Mouse (Mus musculus): ENCODE data around the gene Kank4. TPM values are rescaled to one million over a fixed set of nuclear protein-coding genes. Genes with fewer than 3 reads are reported as not detected.
"Not testable (repeated sequence)": the region's sequence is repeated elsewhere in the genome, so short reads cannot be mapped to it uniquely, and the experiment has no call there.

Gene Kank4
- 1 to 10 TPM in 2 of 4 experiments, under 1 TPM in 2; 0.43 to 1.4 (median 0.86) TPM for total RNA-seq (2022)

DNA sequence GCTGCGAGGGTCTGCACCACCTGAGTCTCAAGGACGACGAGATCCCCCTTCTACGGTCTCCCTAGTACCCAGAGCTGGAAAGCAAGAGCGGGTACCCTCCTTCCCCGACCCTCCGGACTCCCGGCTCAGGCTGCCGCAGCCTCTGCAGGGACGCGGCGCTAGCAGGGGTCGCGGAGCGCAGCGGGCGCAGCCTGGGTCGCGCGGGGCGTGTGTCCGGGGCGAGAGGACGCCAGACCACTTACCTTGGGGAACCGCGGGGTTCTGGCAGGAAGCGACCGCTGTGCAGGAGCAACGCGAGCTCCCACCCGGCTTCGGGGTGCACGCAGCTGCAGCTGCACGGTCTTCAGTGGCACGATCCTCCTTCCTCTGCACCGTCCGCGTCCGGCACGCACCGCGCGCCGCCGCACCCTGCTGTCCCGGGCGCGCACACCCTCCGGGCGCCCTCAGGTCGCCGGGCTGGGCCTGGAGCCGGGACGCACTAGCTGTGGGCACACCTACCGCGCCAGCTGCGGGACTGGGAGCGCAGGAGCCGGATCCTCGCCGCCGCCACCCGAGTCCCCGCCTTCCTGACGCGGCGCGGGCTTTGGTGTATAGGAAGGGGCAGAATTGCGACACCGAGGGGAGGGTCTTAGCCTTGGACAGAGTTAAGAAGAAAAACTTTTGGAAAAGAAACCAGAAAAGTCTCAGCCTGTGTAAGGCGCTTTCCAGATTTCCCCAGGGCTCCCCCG is at the start of gene Kank4:
TSS of gene Kank4 (minus strand) at position 354 of the 728 bp plus-strand sequence.
- DNase-seq (ENCODE audit: low spot score in 2 of 2) = no peak

DNA sequence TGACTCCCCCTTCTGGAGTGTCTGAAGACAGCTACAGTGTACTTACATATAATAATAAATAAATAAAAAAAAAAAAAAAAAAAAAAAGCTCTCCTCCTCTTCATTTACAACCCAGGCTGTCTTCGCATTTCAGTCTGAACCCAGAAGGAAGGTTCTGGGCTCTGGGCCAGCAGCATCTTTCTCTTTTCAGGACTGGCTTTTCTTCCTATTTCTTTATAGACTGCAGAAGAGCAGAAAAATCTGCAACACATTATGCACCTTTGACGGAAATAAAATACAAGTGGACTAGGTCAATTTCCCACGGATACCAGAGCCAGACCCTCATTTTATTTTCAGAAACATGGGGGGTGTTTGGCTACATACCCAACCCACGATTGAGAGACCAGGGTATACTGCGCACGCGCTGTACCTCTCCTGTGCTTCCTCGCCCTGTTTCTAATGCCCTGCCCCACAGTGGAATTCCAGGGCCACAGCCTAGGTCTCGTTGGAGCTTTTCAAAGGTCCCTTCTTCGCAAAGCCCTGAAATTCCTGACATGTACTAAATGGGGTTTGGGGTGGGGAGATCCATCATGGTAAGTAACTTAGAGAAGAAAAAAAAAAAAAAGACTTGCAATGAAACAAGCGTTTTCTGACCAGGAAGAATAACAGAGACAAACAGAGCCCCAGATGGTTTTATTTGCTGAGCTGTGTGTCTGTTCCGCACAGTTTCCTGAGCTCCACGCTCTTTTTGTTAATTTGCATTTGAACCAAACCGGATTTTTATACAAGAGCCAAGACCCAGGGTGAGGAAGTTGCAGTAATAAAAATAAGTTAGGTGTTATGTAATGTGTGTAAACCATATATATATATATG is 48.3 kb upstream of the Kank4 start:
- no peak for DNase-seq (ENCODE audit: low spot score in 2 of 2)

DNA sequence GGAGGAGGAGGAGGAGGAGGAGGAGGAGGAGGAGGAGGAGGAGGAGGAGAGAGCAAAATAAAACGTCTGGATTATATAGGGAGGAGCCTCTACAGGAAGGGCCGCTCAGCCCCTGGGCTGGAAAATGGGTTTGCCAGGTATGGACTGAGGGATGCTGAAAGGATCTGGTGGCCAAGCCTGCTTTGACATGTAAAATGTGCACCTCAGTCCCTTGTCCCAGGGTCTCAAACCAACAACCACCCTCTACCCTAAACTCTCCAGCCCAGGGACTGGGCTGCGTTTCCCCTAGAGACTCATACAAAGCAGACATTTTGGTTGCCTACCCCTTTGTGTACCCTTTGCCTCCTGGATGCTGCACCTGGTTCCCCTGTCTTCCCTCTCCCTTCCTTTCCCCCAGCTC is 47.2 kb upstream of the Kank4 start:
- DNase-seq (ENCODE audit: low spot score in 2 of 2) = no peak

DNA sequence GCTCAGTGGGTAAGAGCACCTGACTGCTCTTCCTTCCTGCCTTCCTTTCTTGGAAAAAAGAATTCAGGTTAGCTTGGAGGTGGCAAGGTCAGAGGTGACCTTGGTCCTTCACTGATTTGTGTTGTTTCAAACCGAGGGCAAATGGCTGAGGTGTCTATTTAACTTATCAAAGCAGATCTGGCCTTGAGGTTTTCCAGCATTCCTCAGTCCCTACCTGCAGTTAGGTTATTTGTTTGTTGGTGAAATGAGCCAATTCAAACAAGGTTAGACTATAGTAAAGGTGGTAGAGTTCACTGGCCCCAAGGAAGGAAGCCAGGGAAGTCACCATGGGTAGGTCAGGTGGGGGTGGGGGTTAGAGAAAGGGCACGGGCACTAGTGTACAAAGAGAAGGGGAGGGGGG is 46.8 kb upstream of the Kank4 start:
- DNase-seq (ENCODE audit: low spot score in 2 of 2) = no peak

DNA sequence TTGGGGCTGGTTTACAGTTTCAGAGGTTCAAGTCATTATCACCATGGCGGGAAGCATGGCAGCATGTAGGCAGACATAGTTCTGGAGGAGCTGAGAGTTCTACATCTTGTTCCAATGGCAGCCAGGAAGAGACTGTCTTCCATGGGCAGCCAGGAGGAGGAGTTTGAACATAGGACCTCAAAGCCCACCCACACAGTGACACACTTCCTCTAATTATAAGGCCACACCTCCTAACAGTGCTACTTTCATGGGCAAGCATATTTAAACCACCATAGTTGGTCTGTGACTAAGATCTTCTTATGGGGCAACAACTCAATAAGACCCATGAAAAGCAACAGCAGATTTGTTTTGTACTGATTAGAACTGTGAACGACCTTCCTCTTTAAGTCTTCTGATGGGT is 46.1 kb upstream of the Kank4 start:
- no peak for DNase-seq (ENCODE audit: low spot score in 2 of 2)

DNA sequence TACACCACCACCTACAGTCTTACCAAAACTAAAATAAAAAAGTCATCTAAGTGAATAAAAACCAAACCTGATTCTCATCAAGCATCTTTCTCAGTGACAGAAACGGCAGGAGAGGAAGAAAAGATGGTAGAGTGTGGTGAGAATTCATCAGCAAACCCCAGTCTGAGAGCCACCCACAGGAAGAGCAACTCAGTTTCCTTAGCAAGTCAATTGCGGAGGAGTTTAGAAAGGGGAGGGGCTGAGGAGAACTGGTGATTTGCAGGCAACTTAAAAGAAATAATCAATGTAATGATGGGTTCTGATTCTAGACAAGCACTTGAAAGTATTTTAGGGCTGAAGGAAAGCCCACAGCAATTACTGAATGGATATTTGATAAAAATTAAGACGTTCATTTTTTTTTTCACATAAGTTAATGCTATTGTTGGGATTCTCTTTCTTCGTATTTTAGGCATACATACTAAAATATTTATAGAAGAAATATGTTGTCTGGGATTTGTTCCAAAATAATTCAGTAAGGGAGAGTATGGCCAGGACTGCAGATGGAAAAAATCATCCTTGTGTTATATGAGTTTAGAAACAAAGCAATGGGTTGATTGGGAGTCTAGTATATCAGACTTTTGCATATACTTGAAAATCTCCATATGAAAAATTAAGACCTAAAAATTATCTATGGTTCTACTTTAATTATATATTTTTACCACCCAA is 41.0 kb upstream of the Kank4 start:
- DNase-seq (ENCODE audit: low spot score in 2 of 2) = no peak

DNA sequence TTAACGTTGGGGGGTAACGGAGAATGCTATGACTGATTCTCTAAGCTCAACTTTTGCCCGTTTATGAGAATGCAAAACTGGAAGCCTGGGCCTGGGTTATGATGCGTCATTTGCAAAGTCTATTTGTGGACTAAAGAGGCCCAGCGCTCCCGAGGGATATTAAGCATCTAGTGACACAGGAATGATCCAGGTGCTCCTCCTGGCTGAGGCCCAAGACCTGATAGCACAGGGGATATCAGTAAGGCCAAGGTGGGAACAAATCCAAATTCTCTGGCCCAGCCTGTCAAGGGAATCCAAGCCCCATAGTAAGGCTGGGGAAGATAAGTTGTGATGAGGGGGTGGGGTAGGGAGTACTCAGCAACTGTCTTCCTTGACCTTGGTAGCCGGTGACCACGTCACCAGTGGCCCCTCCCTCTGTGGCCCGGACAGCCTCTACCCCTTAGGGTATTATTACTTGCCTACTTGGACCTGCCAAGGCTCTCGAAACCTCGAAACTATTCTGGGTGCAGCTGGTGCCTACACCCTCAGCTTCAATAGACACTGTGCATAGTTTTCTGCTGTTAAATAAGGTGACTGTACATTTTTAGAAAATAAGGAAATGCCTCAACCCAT is 39.8 kb upstream of the Kank4 start:
- DNase-seq (ENCODE audit: low spot score in 2 of 2) = no peak

DNA sequence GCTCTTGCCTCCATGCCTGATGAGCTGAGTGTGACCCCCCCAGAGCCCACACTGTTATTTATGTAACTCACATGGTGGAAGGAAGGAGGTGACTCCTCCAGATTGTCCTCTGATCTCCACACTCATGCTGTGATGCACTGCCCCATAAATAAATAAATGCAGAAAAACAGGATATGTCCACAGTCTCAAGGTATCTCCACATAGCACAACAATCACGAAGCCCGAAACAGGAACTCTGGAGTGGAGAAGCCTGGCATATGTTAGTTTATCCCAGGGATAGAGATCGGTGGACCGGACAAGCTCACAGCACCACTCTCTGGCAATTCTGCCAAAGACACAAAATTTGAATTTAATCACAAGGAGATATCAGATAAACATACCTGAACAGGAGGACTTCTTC is 36.6 kb upstream of the Kank4 start:
- no peak for DNase-seq (ENCODE audit: low spot score in 2 of 2)

DNA sequence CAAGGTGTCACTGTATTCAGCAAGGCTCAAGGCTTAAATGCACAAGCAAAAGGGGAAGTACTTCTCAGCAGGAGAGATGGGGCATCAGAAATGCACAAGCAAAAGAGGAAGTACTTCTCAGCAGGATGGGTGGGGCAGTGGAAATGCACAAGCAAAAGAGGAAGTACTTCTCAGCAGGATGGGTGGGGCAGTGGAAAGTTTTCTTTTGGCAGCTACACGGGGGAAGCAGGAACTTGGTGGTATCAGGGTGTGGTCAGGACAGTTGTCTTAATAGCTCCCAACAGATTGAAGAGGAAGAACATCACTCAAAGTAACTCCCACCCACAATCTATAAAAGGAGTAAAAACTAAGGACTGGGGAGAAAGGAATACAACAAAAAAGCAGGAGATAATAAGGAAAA is 33.1 kb upstream of the Kank4 start:
- not testable (repeated sequence) for DNase-seq (ENCODE audit: low spot score in 2 of 2)

DNA sequence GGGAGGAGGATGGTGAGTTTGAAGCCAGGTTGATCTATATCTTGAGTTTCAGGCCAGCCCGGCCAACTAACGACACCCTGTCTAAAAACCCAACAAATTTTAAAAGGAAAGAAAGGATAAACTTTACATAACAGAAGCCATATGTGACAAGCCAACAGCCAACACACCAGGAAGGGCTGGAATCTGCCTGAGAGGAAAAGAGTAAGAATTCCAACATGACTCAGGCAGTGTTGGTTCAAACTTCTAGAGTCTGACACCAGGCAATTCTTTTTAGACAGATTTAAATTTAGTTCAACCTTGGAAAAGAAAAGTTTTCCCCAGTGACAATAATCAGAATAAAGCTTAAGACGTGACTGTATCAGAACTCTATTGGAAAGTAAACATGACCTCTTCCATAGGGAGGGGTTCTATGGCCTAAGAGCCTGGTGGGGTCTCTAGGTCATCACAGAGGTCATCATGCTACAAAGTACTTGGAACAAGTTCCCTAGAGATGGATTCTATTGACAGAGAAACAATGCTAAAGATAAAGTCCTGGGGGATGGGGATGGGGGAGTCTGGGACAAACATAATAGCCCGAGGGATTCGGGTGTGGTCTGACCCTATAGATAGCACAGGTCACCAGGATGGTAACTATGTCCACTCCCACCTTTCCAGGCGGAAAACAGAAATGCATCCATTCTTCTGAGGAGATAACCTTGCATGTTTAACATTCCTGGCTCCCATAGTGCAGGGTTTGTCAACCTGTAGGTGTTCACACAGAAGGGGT is 30.0 kb upstream of the Kank4 start:
- DNase-seq (ENCODE audit: low spot score in 2 of 2) = no peak

DNA sequence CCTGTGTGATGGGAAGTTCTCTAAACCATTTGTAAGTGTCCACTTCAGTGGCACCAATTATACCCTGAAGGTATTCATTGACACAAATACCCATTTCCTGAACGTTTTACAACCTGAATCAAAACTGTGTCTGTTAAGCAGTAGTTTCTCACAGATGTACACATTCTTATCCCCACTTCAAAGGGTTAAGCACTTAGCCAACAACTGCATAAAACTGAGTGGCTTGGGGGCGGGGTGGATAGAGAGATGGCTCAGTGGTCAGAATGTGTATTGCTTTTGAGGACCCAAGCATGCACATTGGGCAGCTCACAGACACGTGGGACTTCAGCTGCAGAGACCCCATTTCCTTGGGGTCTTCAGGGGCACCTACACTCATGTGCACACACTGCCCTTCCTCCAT is 29.1 kb upstream of the Kank4 start:
- DNase-seq (ENCODE audit: low spot score in 2 of 2) = no peak

DNA sequence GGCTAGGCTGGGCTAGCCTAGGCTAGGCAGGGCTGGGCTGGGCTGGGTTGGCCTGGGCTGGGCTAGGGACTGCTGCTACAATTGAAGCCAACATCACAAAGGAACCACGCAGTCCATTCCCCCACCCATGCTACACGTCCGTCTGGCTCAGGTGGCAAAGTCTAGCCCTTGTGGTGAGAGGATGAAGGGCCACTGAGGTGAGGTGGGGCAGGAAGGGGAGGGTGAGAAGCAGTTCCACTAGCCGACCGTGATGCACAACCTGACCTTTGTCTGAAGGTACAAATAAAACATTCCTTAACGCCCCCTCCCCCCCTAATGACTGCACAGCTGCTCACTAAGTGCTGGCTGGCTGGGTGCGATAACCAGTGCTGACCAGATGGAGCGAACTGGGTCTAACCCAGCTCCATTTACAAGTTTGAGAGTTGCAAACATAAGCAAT is 28.4 kb upstream of the Kank4 start:
- no peak for DNase-seq (ENCODE audit: low spot score in 2 of 2)

DNA sequence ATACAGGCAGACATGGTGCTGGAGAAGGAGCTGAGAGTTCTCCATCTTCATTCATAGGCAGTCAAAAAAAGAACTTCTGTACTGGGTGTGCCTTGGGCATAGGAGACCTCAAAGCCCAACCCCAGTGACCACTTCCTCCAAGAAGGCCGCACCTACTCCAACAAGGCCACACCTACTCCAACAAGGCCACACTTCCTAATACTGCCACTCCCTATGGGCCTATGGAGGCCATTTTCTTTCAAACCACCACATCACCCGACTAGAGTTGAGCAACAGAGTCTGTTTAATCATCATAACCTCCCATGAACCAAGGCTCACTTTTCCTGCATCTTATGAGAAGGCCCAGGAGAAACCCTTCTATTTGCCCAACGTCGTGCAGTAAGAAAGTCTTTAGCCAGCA is 27.9 kb upstream of the Kank4 start:
- no peak for DNase-seq (ENCODE audit: low spot score in 2 of 2)

DNA sequence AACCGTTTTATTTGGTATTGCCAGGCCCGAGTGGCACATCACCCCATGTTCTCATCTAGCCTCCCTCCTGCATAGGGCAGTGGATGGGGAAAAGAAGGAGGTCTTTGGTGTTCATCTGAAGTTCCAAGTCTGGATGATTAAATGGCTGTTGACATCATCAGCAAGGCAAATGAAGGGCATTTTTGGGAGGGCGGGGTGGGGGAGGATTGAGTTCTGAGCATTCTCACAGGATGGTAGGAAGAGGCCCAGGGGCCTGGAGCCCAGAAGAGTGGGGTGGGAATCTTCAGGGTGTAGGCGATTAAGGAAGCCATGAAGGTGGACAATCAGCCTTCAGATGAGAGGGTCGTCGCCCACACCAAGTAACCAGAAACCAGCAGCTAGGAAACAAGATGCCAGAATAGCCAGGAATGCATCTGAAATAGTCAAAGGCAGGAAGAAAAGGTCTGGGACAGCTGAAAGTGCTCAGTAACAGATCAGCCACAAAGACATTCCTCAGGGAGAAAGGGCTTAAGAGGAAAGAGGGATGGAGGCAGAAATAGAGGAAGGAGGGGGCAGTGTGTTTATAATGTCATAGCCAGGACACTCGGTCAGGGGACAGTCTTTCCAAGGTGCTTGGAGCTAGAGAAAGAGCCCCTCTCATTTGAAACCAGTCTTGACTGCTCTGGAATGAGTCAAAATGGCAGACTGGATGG is 26.7 kb upstream of the Kank4 start:
- DNase-seq (ENCODE audit: low spot score in 2 of 2) = no peak

DNA sequence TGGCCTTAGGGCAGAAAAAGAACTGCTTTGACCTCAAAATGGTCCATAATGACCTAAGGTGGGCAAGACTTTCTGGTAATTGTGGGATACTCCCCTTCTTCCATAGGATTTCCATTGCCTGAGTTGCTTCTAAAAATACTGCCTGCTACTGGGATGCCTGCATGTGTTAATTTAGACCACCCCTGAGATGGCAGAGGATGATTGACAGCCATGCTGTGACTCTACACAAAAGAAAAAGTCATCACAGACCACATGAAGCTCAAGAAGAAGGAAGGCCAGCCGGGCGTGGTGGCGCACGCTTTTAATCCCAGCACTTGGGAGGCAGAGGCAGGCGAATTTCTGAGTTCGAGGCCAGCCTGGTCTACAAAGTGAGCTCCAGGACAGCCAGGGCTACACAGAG is 23.9 kb upstream of the Kank4 start:
- not testable (repeated sequence) for DNase-seq (ENCODE audit: low spot score in 2 of 2)

DNA sequence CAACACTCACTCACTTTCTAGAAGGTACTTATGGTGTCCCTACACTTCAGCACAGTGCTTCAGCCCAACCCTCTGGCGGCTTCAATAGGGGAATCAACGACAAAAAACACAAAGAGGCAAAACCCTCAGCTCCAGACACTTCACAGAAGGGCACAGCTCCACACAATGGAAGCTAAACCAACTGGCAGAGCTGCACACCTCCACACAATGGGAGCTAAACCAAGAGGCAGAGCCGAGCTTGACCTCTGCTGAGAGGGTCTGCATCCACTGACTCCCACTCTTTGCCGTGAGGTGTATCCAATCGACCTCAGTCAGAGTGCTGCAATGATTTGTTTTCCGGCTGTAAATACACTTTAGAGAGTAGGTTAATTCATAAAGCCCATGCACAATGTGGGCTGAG is 23.2 kb upstream of the Kank4 start:
- no peak for DNase-seq (ENCODE audit: low spot score in 2 of 2)

DNA sequence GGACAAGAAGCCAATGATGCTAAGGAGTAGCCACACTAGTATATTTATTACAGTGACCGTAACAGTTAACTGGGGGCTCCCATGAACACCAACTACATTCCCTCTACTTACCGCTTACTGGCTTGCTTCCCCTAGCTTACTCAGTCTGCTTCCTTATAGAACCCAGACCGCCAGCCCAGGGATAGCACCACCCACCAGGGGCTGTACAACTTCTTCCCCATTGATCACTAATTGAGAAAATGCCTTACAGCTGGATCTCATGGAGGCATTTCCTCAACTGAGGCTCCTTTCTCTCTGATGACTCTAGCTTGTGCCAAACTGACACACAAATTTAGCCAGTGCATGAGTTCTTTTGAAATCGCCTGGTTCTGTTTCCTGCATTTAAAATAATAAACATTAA is 21.6 kb upstream of the Kank4 start:
- no peak for DNase-seq (ENCODE audit: low spot score in 2 of 2)

DNA sequence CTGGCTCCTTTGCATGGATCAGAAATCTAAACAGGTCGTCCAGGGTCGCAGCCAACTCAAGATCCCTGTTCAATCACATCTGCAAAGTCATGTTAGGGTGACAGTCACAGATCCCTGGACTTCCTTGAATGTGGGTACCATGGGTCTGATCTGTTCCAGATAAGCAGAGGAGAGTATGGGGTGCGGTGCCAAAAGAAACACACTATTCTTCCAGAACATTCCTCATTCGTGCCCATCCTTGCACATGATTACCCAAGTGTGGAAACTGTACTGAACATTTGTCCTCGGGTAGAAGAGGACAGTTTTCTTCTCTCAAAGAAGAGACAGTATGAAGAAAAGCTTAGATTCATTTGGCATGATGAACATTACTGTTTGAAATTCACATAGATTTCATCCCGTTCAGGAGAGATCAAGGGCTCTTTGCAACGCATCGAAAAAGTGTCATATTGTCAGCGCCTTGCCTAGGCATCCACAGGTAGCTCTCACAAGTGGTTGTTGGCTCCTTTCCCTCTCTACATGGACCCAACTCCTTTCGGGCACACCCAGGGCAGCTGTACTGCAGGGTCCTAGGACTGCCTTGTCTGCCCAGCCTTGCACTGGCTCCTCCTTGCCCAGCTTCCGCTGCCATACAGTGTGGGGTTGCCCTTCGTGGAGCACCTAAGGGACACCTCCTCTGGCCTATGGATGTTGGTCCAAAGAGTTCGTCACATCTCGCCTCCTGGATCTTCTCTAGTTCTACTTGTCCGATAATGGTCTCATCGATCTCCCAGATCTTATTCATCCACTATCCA is 20.6 kb upstream of the Kank4 start:
- no peak for DNase-seq (ENCODE audit: low spot score in 2 of 2)

DNA sequence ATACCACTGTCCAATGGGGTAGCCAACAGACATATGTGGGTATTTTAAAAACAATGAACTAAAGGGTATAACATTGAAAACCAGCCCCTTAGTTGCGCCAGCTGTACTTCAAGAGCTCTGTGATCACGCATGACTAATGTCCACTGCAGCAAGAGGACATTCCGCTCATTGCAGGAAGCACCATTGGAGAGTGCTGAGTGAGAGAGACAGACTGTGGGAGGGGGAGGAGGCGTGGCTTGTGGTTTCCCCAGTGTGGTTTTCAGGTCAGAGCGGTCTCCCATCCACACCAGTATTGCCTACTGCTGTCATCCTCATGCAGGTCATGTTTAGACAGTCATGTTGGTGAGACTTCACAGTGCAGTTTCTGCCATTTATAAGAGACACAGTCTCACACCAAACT is 19.2 kb upstream of the Kank4 start:
- DNase-seq (ENCODE audit: low spot score in 2 of 2) = no peak

DNA sequence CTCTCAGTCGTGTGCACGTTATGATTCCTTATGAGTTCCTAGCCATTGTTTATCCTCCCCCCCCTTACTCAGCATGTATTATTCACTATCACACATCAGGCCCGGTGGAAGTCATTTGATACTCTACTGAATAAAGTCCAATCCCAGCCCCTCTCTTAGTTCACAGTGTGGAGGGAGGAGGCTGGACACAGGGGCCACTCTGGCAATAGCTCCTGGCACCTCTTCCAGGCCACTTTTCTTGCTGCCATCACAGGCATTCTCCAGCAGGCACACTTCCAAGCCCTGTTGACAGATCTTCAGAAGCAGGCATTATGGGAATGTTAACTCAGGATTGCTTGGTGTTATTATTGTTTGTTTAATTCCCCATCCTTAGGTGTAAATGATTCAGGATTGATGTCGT is 17.4 kb upstream of the Kank4 start:
- no peak for DNase-seq (ENCODE audit: low spot score in 2 of 2)
